Mouse (Mus musculus): ENCODE measurements at regions not wholly inside any gene's neighbourhood (a gene's known extent, or its start where the extent isn't known, plus 50 kb on each side); places are given as distances from the start of the nearest gene placed in this dataset.

DNA sequence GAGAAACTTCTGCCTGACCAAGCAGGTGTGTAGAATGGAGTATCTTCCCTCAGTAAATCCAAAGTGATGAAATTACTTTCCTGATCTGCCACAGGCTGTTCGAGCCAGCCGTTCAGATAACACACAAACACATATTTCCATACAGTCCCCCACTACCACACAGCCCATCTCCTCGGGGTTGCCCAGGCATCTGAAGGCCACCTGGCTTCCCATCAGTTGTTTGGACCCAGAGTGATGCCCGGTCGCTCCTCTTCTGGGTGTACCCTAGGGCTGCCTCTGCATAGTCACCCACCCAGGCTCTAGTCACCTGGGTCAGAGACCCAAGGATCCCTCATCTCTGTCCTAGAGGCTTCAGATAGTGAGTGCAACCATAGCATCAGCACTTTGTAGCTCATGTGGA, 107.9 kb downstream of the CK137956 start:
- H3K4me1 ChIP-seq (ENCODE audit: control insufficient read depth in 1 of 2, insufficient read depth in 2 of 2) = no peaks in the 10 kb centered on the region
- in situ Hi-C loops (cut with MboI; ENCODE audit: low pct_ligation_motif_present, low pct_unique_long_range_greater_than_20kb, low sequenced_read_pairs) (no loop called here), dilution Hi-C loops (cut with MboI; ENCODE audit: extremely low pct_ligation_motif_present, extremely low pct_unique_long_range_greater_than_20kb, low sequenced_read_pairs) (no loop called here)
- no peak overlapping the region for H3K9ac ChIP-seq (ENCODE audit: insufficient read depth, low read depth)
- H3K79me2 ChIP-seq (replicated peaks; ENCODE audit: control insufficient read depth, extremely low read depth, insufficient read depth, poor library complexity, severe bottlenecking) = no peaks in the 10 kb centered on the region
- H3K27me3 ChIP-seq (replicated peaks) = no peaks in the 10 kb centered on the region
- DNase-seq (ENCODE audit: extremely low read depth) = no peak
- no peak overlapping the region for H3K27ac ChIP-seq (ENCODE audit: insufficient read depth, low read depth)
- TF ChIP-seq NRF1 (IDR thresholded peaks at IDR 0.05; ENCODE audit: low read depth, low read length) = no peak
- H3K4me3 ChIP-seq (replicated peaks in 1 of 3; ENCODE audit: low read depth in 2 of 3, low read length in 2 of 3, poor library complexity in 1 of 3) = no peak overlapping the region
- H3K4me2 ChIP-seq (ENCODE audit: insufficient read depth, low read depth, poor library complexity, severe bottlenecking) = no peak overlapping the region
- no peaks in the 10 kb centered on the region for H3K36me3 ChIP-seq (replicated peaks in 1 of 2; ENCODE audit: control insufficient read depth in 1 of 2, insufficient read depth in 1 of 2, low read length in 1 of 2)
- H3K9me3 ChIP-seq (replicated peaks; ENCODE audit: low read length) = peaks cover 99% of the 10 kb centered on the region

DNA sequence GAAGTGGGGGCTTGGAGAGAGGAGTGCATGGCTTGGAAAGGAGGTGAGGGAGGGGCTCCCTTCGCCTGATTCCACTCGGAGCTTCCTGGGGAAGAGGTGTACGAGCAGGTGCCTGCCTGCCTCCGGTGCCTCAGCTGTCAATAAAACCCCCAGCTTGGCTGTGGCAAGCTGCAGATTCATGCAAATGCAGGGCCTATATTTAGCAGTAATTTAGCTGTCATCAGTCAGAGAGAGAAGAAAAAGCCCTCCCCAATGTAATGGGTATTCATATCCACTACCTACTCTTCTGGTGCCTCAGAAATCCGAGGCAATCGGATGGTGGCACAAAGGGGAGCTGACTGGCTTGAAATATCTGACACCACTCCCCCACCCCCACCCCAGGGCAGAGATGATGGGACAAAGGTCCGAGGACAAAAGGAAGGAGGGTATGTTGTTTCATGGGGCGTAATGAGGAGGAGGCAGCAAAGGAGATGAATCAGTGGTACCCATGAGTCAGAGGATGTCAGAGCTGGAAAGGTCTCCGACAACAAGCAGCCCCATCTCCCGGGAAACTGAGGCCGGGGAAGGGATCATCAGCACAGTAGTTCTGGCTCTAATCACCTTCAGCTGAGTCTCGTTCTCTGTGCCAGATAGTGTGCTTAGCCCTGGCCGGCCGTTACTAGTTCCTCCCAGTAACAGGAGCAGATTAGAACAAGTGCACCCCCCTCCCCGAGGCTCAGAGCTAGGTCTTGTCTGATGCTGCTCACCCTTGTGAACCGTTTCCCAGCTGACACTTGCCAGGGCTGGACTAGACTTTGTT, 109.2 kb downstream of the CK137956 start:
- H3K4me1 ChIP-seq (ENCODE audit: control insufficient read depth in 1 of 2, insufficient read depth in 2 of 2) = no peaks in the 10 kb centered on the region
- peaks cover 99% of the 10 kb centered on the region for H3K9me3 ChIP-seq (replicated peaks; ENCODE audit: low read length)
- dilution Hi-C loops (cut with MboI; ENCODE audit: extremely low pct_ligation_motif_present, extremely low pct_unique_long_range_greater_than_20kb, low sequenced_read_pairs) = no loop called here
- in situ Hi-C loops (cut with MboI; ENCODE audit: low pct_ligation_motif_present, low pct_unique_long_range_greater_than_20kb, low sequenced_read_pairs) = no loop called here
- H3K9ac ChIP-seq (ENCODE audit: insufficient read depth, low read depth) = no peak overlapping the region
- no peaks in the 10 kb centered on the region for H3K36me3 ChIP-seq (replicated peaks in 1 of 2; ENCODE audit: control insufficient read depth in 1 of 2, insufficient read depth in 1 of 2, low read length in 1 of 2)
- no peak overlapping the region for H3K27ac ChIP-seq (ENCODE audit: insufficient read depth, low read depth)
- H3K79me2 ChIP-seq (replicated peaks; ENCODE audit: control insufficient read depth, extremely low read depth, insufficient read depth, poor library complexity, severe bottlenecking) = no peaks in the 10 kb centered on the region
- H3K4me3 ChIP-seq (replicated peaks in 1 of 3; ENCODE audit: low read depth in 2 of 3, low read length in 2 of 3, poor library complexity in 1 of 3) = no peak overlapping the region
- no peak for DNase-seq (ENCODE audit: extremely low read depth)
- H3K27me3 ChIP-seq (replicated peaks) = no peaks in the 10 kb centered on the region
- TF ChIP-seq POLR2A (IDR thresholded peaks at IDR 0.05; ENCODE audit: low read depth, low read length) (no peak), PAX5 (IDR thresholded peaks at IDR 0.05; ENCODE audit: low read length) (no peak), MYC (IDR thresholded peaks at IDR 0.05; ENCODE audit: low read depth, low read length) (no peak), JUN (IDR thresholded peaks at IDR 0.05; ENCODE audit: insufficient read depth, low read depth, low read length) (no peak), TCF12 (IDR thresholded peaks at IDR 0.05; ENCODE audit: low read depth, low read length) (no peak), MAZ (IDR thresholded peaks at IDR 0.05; ENCODE audit: low read depth, low read length) (no peak), IRF4 (IDR thresholded peaks at IDR 0.05; ENCODE audit: low read depth, low read length) (no peak), ZKSCAN1 (IDR thresholded peaks at IDR 0.05; ENCODE audit: borderline replicate concordance, low read depth, low read length) (no peak), TBP (conservative IDR thresholded peaks at IDR 0.05; ENCODE audit: low read depth, low read length) (no peak), SIN3A (IDR thresholded peaks at IDR 0.05; ENCODE audit: low read length) (no peak), SMC3 (IDR thresholded peaks at IDR 0.05; ENCODE audit: low read depth, low read length) (no peak)
- no peak overlapping the region for H3K4me2 ChIP-seq (ENCODE audit: insufficient read depth, low read depth, poor library complexity, severe bottlenecking)

DNA sequence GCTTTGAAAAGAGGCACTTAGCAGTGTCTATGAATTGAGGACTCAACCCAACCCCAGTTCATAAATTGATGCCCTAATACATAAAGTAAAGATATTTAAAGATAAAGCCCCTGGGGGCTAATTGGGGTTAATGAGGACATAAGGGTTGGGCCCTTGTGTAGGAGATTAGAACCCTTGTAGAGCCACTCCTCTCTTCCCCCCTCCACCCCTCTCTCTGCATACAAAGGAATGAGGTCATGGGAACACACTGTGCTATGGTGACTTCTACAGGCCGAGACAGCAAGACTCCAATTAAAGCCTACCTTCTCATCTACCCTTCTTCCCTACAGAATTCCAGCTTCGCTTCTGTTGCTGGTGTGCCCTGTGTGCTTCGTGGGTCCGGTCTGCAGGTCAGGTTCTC, 110.5 kb downstream of the CK137956 start:
- Histone ChIP-seq H3K79me2 (replicated peaks; ENCODE audit: control insufficient read depth, extremely low read depth, insufficient read depth, poor library complexity, severe bottlenecking) (no peaks in the 10 kb centered on the region), H3K9ac (ENCODE audit: insufficient read depth, low read depth) (no peak overlapping the region), H3K27ac (ENCODE audit: insufficient read depth, low read depth) (no peak overlapping the region), H3K27me3 (replicated peaks) (no peaks in the 10 kb centered on the region), H3K9me3 (replicated peaks; ENCODE audit: low read length) (peaks cover 98% of the 10 kb centered on the region), H3K4me3 (replicated peaks in 1 of 3; ENCODE audit: low read depth in 2 of 3, low read length in 2 of 3, poor library complexity in 1 of 3) (no peak overlapping the region), H3K4me1 (ENCODE audit: control insufficient read depth in 1 of 2, insufficient read depth in 2 of 2) (no peaks in the 10 kb centered on the region), H3K36me3 (replicated peaks in 1 of 2; ENCODE audit: control insufficient read depth in 1 of 2, insufficient read depth in 1 of 2, low read length in 1 of 2) (no peaks in the 10 kb centered on the region), H3K4me2 (ENCODE audit: insufficient read depth, low read depth, poor library complexity, severe bottlenecking) (no peak overlapping the region)
- DNase-seq (ENCODE audit: extremely low read depth) = no peak
- in situ Hi-C loops (cut with MboI; ENCODE audit: low pct_ligation_motif_present, low pct_unique_long_range_greater_than_20kb, low sequenced_read_pairs) (no loop called here), dilution Hi-C loops (cut with MboI; ENCODE audit: extremely low pct_ligation_motif_present, extremely low pct_unique_long_range_greater_than_20kb, low sequenced_read_pairs) (no loop called here)
- TF ChIP-seq UBTF (IDR thresholded peaks at IDR 0.05; ENCODE audit: low read depth, low read length) (no peak), ELF1 (IDR thresholded peaks at IDR 0.05; ENCODE audit: low read depth, low read length) (no peak), PAX5 (IDR thresholded peaks at IDR 0.05; ENCODE audit: low read length) (no peak), SIN3A (IDR thresholded peaks at IDR 0.05; ENCODE audit: low read length) (no peak)

All from CH12.LX (cell line).